Mouse (Mus musculus): Measurements from ENCODE around the gene Bmp6. TPM values are rescaled to one million over a fixed set of nuclear protein-coding genes. Genes with fewer than 3 reads are reported as not detected.

Bmp6 gene
- polyA plus RNA-seq (2016; fragmentation: Nextera tagmentation; extraction: Ambion mirVana), result 2.2 and 2.9 TPM in 2 replicates

DNA sequence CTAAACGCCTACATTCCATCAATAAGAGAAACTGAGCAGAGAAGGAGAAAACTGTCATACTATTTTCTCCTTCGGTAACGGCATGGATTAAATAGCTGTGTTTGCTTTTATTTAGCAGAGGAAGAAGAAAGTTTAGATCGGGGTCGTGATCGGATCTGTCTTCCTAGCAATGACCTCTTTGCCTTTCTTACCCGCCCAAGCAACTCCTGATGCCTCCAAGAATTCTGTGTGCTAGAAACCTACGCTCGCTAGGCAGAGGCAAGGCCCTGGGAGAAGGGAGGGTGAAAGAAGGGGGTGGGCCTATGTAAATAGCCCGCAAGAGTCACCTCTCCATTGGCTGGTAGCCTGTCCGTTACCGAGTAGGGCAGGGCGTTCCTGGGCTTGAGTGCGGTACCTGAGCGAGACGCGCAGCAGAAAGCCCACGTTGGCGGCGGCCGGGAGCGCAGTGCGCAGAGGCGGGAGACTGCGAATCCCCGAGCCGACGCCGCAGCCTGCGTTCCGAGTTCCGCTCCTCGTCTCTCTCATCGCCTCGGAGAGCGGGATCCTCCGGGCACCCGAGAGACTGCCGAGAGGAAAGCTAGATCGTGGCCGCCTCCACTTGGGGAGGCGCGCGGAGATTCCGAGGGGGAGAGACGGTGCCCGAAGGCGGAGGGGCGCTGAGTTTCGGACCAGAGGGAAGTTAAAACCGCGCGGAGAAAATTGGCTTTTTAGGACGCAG is at the start of gene Bmp6:
Bmp6 (plus strand) TSS at position 395 of the 718 bp plus-strand sequence.
- H3K9me3 ChIP-seq, result no peaks in the 10 kb centered on the region
- DNase-seq (ENCODE audit: low spot score), result peak; percentile 83
- H3K4me3 ChIP-seq, result peak within 1 kb of the TSS; percentile 58
- 3% methylated on average over 54 of the region's 54 CpGs for WGBS
- H3K27ac ChIP-seq, result peak within 1 kb of the TSS; percentile 77
- no peaks in the 10 kb centered on the region for H3K36me3 ChIP-seq
- peaks cover 69% of the 10 kb centered on the region for H3K27me3 ChIP-seq (ENCODE audit: insufficient read depth, poor library complexity, severe bottlenecking)
- H3K4me1 ChIP-seq (replicated peaks), result peaks cover 37% of the 10 kb centered on the region

DNA sequence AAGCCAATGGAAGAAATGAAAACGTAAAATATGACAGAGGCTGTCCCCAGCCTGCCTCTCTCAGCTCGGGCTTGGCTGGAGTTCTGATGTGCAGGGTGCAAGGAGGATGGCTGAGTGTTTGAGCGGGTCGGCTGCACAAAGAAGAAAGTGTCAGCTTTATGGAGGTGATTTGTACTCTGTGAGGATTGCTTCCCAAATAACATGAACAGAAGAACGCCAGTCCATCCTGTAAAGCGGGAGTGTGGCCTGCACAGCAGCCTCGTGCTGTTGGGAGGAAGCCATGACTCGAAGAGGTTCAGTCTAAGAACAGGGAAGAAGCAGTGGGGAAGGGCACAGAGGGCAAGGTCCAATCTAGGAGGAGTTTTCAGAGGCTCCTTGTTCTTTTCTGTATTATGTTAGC is 48.7 kb upstream of the Bmp6 start:
- Histone ChIP-seq H3K4me3 (no peak overlapping the region), H3K4me1 (replicated peaks) (no peaks in the 10 kb centered on the region), H3K36me3 (no peaks in the 10 kb centered on the region), H3K9me3 (no peaks in the 10 kb centered on the region), H3K27me3 (ENCODE audit: insufficient read depth, poor library complexity, severe bottlenecking) (no peaks in the 10 kb centered on the region), H3K27ac (no peak overlapping the region)
- DNase-seq (ENCODE audit: low spot score), result no peak
- WGBS, result 83% methylated on average over 8 of the region's 8 CpGs

DNA sequence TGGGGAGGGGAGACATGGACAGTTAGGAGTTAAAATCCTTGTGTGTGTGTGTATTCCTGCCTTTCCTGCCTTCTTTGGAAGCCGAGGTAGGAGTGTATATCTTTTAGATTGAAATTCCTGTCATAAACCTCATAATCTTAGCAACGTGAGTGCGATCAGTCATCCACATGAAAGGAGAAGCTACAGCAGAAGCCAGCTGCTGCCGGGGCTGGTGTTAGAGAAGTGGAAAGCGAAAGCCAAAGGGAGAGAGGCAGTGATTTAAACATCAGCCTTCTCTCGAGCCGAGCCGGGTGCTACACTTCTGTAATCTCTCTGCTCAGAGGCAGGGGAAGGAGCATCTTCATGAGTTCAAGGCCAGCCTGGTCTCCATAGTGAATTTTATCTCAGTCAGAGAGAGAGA is 48.3 kb upstream of the Bmp6 start:
- 84% methylated on average over 8 of the region's 8 CpGs for WGBS
- Histone ChIP-seq H3K27me3 (ENCODE audit: insufficient read depth, poor library complexity, severe bottlenecking) (no peaks in the 10 kb centered on the region), H3K9me3 (no peaks in the 10 kb centered on the region), H3K4me1 (replicated peaks) (no peaks in the 10 kb centered on the region), H3K36me3 (no peaks in the 10 kb centered on the region), H3K4me3 (no peak overlapping the region), H3K27ac (no peak overlapping the region)
- no peak for DNase-seq (ENCODE audit: low spot score)

DNA sequence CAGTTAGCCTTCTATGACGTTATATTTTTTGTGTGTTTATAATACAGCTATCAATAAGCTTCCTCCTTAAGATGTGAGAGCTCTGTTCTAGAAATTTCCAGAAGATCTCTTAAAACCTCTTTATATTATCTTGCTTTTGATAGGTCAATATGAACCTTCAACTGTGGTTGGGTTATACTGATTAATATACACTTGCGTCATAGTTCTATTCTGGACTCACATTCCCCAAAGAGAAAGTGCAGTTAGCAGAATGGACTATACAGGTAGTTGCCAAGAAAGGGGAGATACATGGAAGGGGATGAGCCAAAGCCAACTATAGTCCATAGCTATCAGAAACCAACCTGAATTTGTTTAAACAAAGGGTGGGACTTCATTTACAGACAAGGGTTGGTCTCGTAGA is 33.8 kb upstream of the Bmp6 start:
- 94% methylated on average over 3 of the region's 3 CpGs for WGBS
- Histone ChIP-seq H3K36me3 (no peaks in the 10 kb centered on the region), H3K4me3 (no peak overlapping the region), H3K27me3 (ENCODE audit: insufficient read depth, poor library complexity, severe bottlenecking) (no peaks in the 10 kb centered on the region), H3K4me1 (replicated peaks) (no peaks in the 10 kb centered on the region), H3K9me3 (no peaks in the 10 kb centered on the region), H3K27ac (no peak overlapping the region)
- DNase-seq (ENCODE audit: low spot score), result no peak

DNA sequence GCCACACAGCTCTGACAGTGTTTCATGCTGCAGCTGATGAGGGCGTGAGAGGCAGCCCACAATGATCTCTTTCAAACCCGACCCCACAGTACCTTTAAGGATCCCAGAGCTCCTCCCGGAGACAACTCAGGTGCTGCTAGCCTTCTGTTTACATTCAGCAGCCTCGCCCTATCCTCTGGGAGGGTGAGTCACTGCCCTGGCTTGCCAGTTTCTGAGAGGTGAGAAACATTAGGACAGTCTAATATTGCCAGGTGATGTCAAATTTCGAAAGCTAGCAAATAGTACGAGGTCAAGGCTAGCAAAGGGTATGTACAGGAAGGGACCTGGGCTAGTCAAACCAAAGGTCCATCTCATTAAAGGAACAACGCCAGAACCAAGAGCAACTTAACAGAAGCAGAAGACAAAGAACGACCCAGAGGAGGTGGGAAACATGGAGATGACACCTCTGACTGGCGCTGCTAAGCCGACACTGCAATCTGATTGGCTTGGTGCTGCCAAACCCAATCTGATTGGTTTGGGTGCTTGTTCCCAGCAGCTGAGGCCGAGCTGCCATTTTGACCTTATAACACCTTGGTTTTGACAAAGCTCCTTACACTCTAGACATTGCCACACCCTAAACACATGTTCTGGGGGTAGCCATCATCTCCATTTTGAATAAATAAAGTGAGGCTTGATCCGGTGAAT is 32.4 kb upstream of the Bmp6 start:
- DNase-seq (ENCODE audit: low spot score), result no peak
- H3K9me3 ChIP-seq, result no peaks in the 10 kb centered on the region
- 83% methylated on average over 12 of the region's 12 CpGs for WGBS

DNA sequence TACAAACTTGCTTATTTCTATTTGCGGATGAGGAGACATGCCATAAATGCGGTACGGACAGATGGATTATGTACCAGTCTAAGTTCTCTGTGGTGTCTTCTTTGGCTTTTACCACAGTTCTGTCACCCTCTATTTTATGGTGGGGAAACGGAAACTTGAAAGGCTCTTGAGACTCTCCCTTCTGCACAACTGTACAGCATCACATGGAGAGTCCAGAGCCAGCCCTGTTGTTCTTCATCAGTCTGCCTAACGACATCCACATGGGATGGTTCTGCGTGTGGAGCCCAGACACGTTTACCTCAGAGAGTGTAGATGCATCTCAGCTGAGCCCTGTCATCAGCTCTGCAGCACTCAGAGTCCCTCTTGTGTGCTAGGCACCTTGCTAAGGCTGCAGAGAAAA is 30.3 kb upstream of the Bmp6 start:
- H3K9me3 ChIP-seq, result no peaks in the 10 kb centered on the region
- H3K4me1 ChIP-seq (replicated peaks), result no peaks in the 10 kb centered on the region
- DNase-seq (ENCODE audit: low spot score), result no peak
- WGBS, result 83% methylated on average over 7 of the region's 7 CpGs
- H3K36me3 ChIP-seq, result no peaks in the 10 kb centered on the region
- no peak overlapping the region for H3K4me3 ChIP-seq
- H3K27me3 ChIP-seq (ENCODE audit: insufficient read depth, poor library complexity, severe bottlenecking), result no peaks in the 10 kb centered on the region
- H3K27ac ChIP-seq, result no peak overlapping the region

More for the DNA sequence above, 32.4 kb upstream of the Bmp6 start:
- Histone ChIP-seq H3K36me3 (no peaks in the 10 kb centered on the region), H3K27me3 (ENCODE audit: insufficient read depth, poor library complexity, severe bottlenecking) (no peaks in the 10 kb centered on the region), H3K4me3 (no peak overlapping the region), H3K4me1 (replicated peaks) (no peaks in the 10 kb centered on the region), H3K27ac (no peak overlapping the region)

DNA sequence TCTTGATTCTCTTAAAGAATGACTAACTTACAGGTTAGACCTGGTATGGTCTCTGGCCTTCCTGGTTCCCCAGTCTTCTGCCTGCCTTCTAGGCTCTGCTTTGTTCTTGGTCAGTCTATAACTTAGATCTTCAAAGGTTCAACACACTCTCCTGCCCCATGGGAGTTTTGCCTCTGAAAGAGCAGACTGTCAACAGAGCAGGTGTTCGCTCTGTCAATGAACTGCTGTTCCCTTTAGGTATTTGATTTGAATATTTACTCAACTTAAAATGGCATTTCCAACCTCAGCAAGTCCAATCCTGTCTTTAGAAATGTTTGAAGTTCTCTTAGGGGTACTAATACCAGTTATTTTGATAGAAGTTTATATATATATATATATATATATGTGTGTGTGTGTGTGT is 26.5 kb upstream of the Bmp6 start:
- no peaks in the 10 kb centered on the region for H3K4me1 ChIP-seq (replicated peaks)
- H3K9me3 ChIP-seq, result no peaks in the 10 kb centered on the region
- H3K27me3 ChIP-seq (ENCODE audit: insufficient read depth, poor library complexity, severe bottlenecking), result no peaks in the 10 kb centered on the region
- H3K27ac ChIP-seq, result no peak overlapping the region
- 93% methylated on average over 1 of the region's 1 CpGs for WGBS
- H3K4me3 ChIP-seq, result no peak overlapping the region
- DNase-seq (ENCODE audit: low spot score), result no peak
- no peaks in the 10 kb centered on the region for H3K36me3 ChIP-seq

DNA sequence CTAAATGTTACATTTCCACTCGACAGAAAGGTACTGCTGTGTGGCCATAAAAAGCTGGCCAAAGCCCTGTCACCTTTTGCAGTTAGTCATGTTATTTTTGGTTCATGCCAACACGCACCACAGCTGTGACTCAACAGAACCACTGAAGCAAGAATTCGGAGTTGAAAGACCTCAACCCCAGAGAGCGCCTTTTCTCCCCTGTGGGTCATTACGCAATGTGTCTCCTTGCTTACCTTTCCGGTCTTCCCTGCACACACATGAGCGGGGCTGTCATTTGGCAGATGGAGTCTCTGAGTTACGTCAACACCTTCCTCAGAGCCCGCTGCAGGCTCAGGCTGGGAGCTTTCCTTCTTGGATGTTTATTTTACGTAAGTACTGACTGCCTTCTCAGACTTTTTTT is 24.6 kb upstream of the Bmp6 start:
- WGBS, result 72% methylated on average over 10 of the region's 10 CpGs
- no peaks in the 10 kb centered on the region for H3K9me3 ChIP-seq
- H3K4me1 ChIP-seq (replicated peaks), result 0 out of 2 replicates have a peak, but pooled peaks cover 4% of the 10 kb centered on the region
- no peaks in the 10 kb centered on the region for H3K27me3 ChIP-seq (ENCODE audit: insufficient read depth, poor library complexity, severe bottlenecking)
- no peak for DNase-seq (ENCODE audit: low spot score)
- no peak overlapping the region for H3K4me3 ChIP-seq
- H3K27ac ChIP-seq, result no peak overlapping the region
- H3K36me3 ChIP-seq, result no peaks in the 10 kb centered on the region

DNA sequence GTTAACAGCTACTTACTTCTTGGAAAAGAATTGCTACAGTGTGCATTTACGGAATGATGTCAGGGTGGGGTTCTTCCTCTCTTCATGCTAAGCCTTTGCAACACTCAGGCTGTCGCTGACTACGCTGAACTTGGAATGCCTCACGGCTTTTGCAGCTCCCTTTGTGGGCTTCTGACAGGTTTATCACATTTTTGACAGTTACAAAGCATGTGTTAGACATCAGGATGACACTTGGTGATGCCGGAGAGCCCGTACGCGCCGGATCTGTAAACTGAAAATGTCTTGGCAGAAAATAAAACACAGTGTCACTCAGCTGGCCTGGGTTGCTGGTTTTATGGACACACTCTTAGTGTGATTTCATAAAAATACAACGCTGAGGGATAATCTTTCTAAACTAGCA is 20.5 kb upstream of the Bmp6 start:
- DNase-seq (ENCODE audit: low spot score), result no peak
- no peaks in the 10 kb centered on the region for H3K9me3 ChIP-seq
- H3K4me3 ChIP-seq, result no peak overlapping the region
- H3K27me3 ChIP-seq (ENCODE audit: insufficient read depth, poor library complexity, severe bottlenecking), result no peaks in the 10 kb centered on the region
- 0 out of 2 replicates have a peak, but pooled peaks cover 5% of the 10 kb centered on the region for H3K4me1 ChIP-seq (replicated peaks)
- H3K27ac ChIP-seq, result no peak overlapping the region
- WGBS, result 83% methylated on average over 10 of the region's 10 CpGs
- no peaks in the 10 kb centered on the region for H3K36me3 ChIP-seq

DNA sequence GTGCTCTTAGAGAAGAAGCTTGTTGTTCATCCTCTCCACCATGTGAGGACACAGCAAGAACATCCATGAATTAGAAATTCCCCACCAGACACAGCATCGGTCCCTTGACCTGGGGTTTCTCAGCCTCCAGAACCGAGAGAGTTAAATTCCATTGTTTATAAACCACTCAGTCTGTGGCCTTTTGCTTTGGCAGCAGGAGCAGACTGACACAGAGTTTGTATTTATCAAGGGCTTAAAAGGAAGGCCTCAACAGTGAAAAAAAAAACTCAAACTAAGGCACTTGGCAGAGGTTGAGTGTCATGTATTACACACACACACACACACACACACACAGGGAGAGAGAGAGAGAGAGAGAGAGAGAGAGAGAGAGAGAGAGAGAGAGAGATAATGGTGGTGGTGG is 17.5 kb upstream of the Bmp6 start:
- Histone ChIP-seq H3K9me3 (no peaks in the 10 kb centered on the region), H3K4me3 (no peak overlapping the region), H3K27ac (no peak overlapping the region), H3K27me3 (ENCODE audit: insufficient read depth, poor library complexity, severe bottlenecking) (no peaks in the 10 kb centered on the region), H3K4me1 (replicated peaks) (0 out of 2 replicates have a peak, but pooled peaks cover 5% of the 10 kb centered on the region), H3K36me3 (no peaks in the 10 kb centered on the region)
- no peak for DNase-seq (ENCODE audit: low spot score)
- whole genome bisulfite sequencing, result 63% methylated on average over 2 of the region's 2 CpGs

DNA sequence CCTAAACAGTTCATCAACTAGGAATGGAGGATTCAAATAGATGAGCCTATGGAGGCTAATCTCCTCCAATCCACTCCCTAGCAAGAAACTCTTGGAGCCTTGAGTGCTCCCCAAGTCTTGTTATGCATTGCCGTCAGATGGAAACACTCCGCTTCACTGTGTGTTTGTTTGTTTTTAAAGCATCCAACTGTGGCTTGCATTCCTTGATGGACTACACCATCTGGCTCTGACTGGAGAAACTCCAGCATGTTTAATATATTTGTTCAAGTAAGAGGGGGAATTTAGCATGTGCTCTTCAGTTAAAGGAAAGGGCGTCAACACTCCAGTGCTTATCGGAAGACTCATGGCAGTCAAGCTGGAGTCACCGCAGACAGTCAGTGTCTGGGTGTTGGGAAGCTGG is 11.4 kb upstream of the Bmp6 start:
- H3K4me3 ChIP-seq, result no peak overlapping the region
- no peak for DNase-seq (ENCODE audit: low spot score)
- WGBS, result 87% methylated on average over 5 of the region's 5 CpGs
- peaks cover 6% of the 10 kb centered on the region for H3K9me3 ChIP-seq
- no peak overlapping the region for H3K27ac ChIP-seq
- H3K36me3 ChIP-seq, result no peaks in the 10 kb centered on the region
- H3K4me1 ChIP-seq (replicated peaks), result no peaks in the 10 kb centered on the region
- no peaks in the 10 kb centered on the region for H3K27me3 ChIP-seq (ENCODE audit: insufficient read depth, poor library complexity, severe bottlenecking)

DNA sequence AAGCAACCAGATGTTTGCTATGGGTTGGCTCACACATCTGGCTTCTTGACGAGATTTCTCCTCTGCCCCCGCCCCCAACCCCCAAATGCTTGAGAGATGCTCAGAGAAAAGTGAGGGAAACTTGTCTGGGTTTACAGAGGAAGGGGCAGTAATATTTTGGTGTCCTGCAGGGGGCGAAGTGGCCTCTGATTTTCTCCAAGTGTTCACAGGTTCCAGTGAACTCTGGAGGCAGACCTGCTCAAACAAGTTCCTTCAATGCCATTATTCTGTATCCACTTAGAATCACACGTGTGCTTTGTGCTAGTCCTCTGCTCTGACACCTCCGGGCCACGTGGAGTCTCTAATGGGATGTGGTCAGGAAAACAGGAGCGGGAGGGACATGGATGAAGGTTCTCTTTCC is 2.3 kb upstream of the Bmp6 start:
- Histone ChIP-seq H3K36me3 (no peaks in the 10 kb centered on the region), H3K27ac (no peak overlapping the region), H3K4me3 (no peak overlapping the region), H3K4me1 (replicated peaks) (peaks cover 32% of the 10 kb centered on the region), H3K27me3 (ENCODE audit: insufficient read depth, poor library complexity, severe bottlenecking) (peaks cover 47% of the 10 kb centered on the region), H3K9me3 (peaks cover 6% of the 10 kb centered on the region)
- peak; percentile 66 for DNase-seq (ENCODE audit: low spot score)
- 29% methylated on average over 7 of the region's 7 CpGs for WGBS

DNA sequence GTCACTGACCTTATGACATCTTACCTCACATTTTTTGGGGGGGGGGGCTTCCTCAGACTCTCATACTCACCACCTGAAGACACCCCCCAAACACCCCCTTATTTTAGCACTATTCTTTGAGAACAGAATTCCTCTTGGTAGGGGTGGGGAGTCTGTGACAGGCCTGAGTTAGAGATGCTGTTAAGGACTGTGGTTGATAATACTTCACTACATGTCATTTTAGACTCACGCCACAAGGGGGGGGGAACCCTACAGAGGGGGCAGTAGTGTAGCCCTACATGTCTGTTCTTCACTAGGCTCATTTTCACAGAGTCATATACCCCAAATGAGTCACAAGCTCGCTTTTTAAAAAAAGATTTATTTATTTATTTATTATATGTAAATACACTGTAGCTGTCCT is 1.7 kb upstream of the Bmp6 start:
- H3K4me1 ChIP-seq (replicated peaks), result peaks cover 37% of the 10 kb centered on the region
- H3K27ac ChIP-seq, result no peak overlapping the region
- no peak overlapping the region for H3K4me3 ChIP-seq
- 75% methylated on average over 2 of the region's 2 CpGs for WGBS
- DNase-seq (ENCODE audit: low spot score), result no peak
- H3K36me3 ChIP-seq, result no peaks in the 10 kb centered on the region
- H3K9me3 ChIP-seq, result peaks cover 3% of the 10 kb centered on the region
- H3K27me3 ChIP-seq (ENCODE audit: insufficient read depth, poor library complexity, severe bottlenecking), result peaks cover 53% of the 10 kb centered on the region

Data from hindbrain, embryonic 10.5 days (tissue).